Mouse (Mus musculus): ENCODE results near the gene Doc2b. TPM values are rescaled to one million over a fixed set of nuclear protein-coding genes. Genes with fewer than 3 reads are reported as not detected.

Doc2b gene
- total and polyA plus RNA-seq, 3 experiments, result not detected

DNA sequence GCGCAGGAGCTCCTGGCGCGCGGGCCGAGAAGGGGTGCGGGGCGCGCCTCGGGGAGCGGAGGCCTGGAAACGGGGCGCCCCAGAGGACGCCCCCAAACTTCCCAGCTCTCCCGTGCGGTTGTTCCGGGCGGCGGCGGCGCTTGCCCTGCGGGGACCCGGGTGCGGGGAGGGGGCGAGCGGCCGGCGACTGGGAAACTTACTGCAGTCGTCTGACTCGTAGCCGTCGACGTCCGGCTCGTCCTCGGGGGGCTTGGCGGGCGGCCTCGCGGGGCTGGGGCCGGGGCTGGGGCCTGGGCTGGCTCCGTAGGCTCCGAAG, 570 bp downstream of the Doc2b start:
- DNase-seq (ENCODE audit: low spot score) (no peak), ATAC-seq (ENCODE audit: extremely low read depth, insufficient number of reproducible peaks, low FRiP score, poor library complexity, severe bottlenecking) (no peak)
- Histone ChIP-seq H3K9me3 (replicated peaks) (peaks cover 10% of the 10 kb centered on the region), H3K27me3 (ENCODE audit: insufficient read depth, low read length) (peaks cover 5% of the 10 kb centered on the region; the same call in 1 of the 2 replicates), H3K4me3 (ENCODE audit: low read depth, low read length) (no peak overlapping the region), H3K36me3 (replicated peaks) (no peaks in the 10 kb centered on the region), H3K4me1 (ENCODE audit: insufficient read depth, low read depth, low read length) (no peaks in the 10 kb centered on the region)
- TF ChIP-seq TAL1 (conservative IDR thresholded peaks at IDR 0.05; ENCODE audit: low read depth, low read length), result no peak

DNA sequence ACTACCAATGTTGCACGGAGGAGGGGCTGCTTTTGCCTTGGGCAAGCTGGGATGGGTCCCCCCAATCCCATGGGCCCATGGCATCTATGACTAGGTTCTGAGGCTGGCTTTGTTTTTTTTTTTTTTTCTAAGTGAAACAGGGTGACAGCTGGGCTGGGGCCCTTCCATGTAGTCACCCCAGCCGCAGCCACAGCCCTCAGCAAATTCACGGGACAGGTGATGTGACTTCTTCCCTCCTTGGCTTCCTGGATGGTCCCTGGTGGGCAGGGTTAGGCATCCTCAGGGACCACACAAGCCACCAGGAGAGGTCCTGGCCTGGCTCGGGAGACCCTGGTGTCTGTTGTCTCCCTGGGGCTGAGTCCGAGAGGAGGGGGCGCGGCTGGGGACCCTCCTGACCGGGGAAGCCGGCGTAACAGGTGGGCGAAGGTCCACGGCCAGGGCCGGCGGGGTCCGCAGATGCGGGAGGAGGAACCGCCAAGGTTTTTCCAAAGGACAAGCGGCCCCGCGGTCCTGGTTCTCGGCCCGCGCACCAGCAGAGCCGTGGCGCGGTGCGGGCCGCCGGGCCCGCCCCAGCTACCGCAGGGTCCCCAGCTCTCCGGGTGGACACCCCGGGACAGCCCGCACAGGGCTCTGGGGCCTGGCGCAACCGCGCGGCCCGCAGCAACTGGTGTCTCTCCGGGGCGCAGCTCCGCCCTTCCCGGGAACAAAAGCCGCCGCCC, 1.1 kb downstream of the Doc2b start:
- DNase-seq (ENCODE audit: low spot score), result no peak

DNA sequence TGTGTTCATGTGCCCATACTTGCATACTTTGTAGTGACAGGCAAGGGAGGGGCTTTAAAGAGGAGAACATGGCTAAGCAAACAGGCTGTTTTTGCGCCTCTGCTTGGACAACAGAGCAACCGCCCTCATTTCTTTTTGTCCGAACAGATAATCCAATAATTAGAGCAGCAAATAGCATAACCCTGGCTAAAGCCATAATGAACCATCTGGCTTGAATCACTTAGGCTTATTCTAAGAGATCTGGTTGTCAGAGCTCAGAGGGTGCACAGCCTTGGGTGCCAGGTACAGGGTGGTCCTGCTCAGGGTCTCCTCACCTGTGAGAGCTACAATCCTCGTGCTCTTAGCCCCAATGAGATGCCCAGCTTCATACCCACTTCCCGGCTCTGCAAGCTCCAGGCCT, 2.5 kb downstream of the Doc2b start:
- Histone ChIP-seq H3K4me3 (ENCODE audit: low read depth, low read length) (no peak overlapping the region), H3K27me3 (ENCODE audit: insufficient read depth, low read length) (peaks cover 12% of the 10 kb centered on the region), H3K4me1 (ENCODE audit: insufficient read depth, low read depth, low read length) (no peaks in the 10 kb centered on the region), H3K36me3 (replicated peaks) (no peaks in the 10 kb centered on the region), H3K9me3 (replicated peaks) (peaks cover 10% of the 10 kb centered on the region)
- DNase-seq (ENCODE audit: low spot score) (no peak), ATAC-seq (ENCODE audit: extremely low read depth, insufficient number of reproducible peaks, low FRiP score, poor library complexity, severe bottlenecking) (no peak)
- TF ChIP-seq POLR2AphosphoS5 (IDR thresholded peaks at IDR 0.05; ENCODE audit: insufficient replicate concordance, low read depth, low read length), result no peak
- no peak for TF ChIP-seq TAL1 (conservative IDR thresholded peaks at IDR 0.05; ENCODE audit: low read depth, low read length)
- no peak for TF ChIP-seq GATA2 (IDR thresholded peaks at IDR 0.05; ENCODE audit: borderline replicate concordance, low read depth, low read length)
- no peak for TF ChIP-seq CTCF (IDR thresholded peaks at IDR 0.05; ENCODE audit: low read depth, low read length)
- no peak for TF ChIP-seq GATA1 (IDR thresholded peaks at IDR 0.05; ENCODE audit: borderline replicate concordance, low read length)

More for the DNA sequence above, 1.1 kb downstream of the Doc2b start:
- Histone ChIP-seq H3K4me1 (ENCODE audit: insufficient read depth, low read depth, low read length) (no peaks in the 10 kb centered on the region), H3K27me3 (ENCODE audit: insufficient read depth, low read length) (peaks cover 8% of the 10 kb centered on the region), H3K36me3 (replicated peaks) (no peaks in the 10 kb centered on the region), H3K9me3 (replicated peaks) (peaks cover 10% of the 10 kb centered on the region), H3K4me3 (ENCODE audit: low read depth, low read length) (no peak overlapping the region)
- TF ChIP-seq POLR2AphosphoS5 (IDR thresholded peaks at IDR 0.05; ENCODE audit: insufficient replicate concordance, low read depth, low read length) (no peak), GATA1 (IDR thresholded peaks at IDR 0.05; ENCODE audit: borderline replicate concordance, low read length) (no peak), TAL1 (conservative IDR thresholded peaks at IDR 0.05; ENCODE audit: low read depth, low read length) (no peak), CTCF (IDR thresholded peaks at IDR 0.05; ENCODE audit: low read depth, low read length) (no peak), GATA2 (IDR thresholded peaks at IDR 0.05; ENCODE audit: borderline replicate concordance, low read depth, low read length) (no peak)
- no peak for ATAC-seq (ENCODE audit: extremely low read depth, insufficient number of reproducible peaks, low FRiP score, poor library complexity, severe bottlenecking)

DNA sequence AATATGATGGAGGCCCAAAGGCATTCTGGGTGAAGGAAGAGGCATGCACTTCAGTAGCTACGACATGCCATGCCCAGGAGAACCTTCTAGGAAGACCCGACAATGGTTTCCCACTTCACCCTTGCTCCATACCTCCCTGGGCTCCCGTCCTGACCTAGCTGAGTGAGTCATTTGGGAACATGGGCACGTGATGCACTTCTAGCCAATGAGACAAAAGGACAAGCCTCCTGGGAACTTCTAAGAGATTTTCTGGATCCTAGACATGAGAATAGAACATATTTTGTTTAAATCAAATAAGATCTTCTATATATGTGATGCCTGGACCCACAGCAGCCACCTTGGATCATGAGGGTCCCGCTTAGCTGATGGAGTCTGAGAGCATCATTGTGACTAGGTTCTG, 3.3 kb downstream of the Doc2b start:
- Histone ChIP-seq H3K4me1 (ENCODE audit: insufficient read depth, low read depth, low read length) (no peaks in the 10 kb centered on the region), H3K9me3 (replicated peaks) (peaks cover 10% of the 10 kb centered on the region), H3K4me3 (ENCODE audit: low read depth, low read length) (no peak overlapping the region), H3K27me3 (ENCODE audit: insufficient read depth, low read length) (peaks cover 12% of the 10 kb centered on the region), H3K36me3 (replicated peaks) (no peaks in the 10 kb centered on the region)
- TF ChIP-seq CTCF (IDR thresholded peaks at IDR 0.05; ENCODE audit: low read depth, low read length), result no peak
- no peak for TF ChIP-seq POLR2AphosphoS5 (IDR thresholded peaks at IDR 0.05; ENCODE audit: insufficient replicate concordance, low read depth, low read length)
- TF ChIP-seq GATA1 (IDR thresholded peaks at IDR 0.05; ENCODE audit: borderline replicate concordance, low read length), result no peak
- no peak for TF ChIP-seq GATA2 (IDR thresholded peaks at IDR 0.05; ENCODE audit: borderline replicate concordance, low read depth, low read length)
- no peak for TF ChIP-seq TAL1 (conservative IDR thresholded peaks at IDR 0.05; ENCODE audit: low read depth, low read length)
- ATAC-seq (ENCODE audit: extremely low read depth, insufficient number of reproducible peaks, low FRiP score, poor library complexity, severe bottlenecking) (no peak), DNase-seq (ENCODE audit: low spot score) (no peak)

DNA sequence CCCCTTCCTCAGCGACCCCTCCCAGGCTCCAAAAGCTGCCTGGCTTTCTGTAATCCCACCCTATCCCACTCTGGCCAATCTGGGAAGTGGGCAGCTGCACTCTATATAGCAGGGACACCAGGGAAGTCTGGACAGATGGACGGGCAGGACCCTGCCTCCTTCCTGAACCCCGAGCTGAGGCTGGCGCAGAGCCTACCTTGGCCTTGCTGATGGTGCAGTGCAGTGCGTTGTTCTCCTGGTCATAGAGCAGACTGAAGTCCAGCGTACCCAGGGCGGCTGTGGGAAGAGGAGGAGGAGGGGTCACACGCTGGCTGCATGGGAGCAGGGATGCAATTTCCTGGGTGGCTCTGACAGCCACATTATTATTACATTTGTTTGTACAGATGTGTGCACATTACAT, 10.0 kb downstream of the Doc2b start:
- Histone ChIP-seq H3K4me3 (ENCODE audit: low read depth, low read length) (no peak overlapping the region), H3K27me3 (ENCODE audit: insufficient read depth, low read length) (peaks cover 27% of the 10 kb centered on the region), H3K4me1 (ENCODE audit: insufficient read depth, low read depth, low read length) (no peaks in the 10 kb centered on the region), H3K36me3 (replicated peaks) (no peaks in the 10 kb centered on the region), H3K9me3 (replicated peaks) (no peaks in the 10 kb centered on the region)
- DNase-seq (ENCODE audit: low spot score) (no peak), ATAC-seq (ENCODE audit: extremely low read depth, insufficient number of reproducible peaks, low FRiP score, poor library complexity, severe bottlenecking) (no peak)
- no peak for TF ChIP-seq GATA2 (IDR thresholded peaks at IDR 0.05; ENCODE audit: borderline replicate concordance, low read depth, low read length)
- TF ChIP-seq CTCF (IDR thresholded peaks at IDR 0.05; ENCODE audit: low read depth, low read length), result no peak
- no peak for TF ChIP-seq TAL1 (conservative IDR thresholded peaks at IDR 0.05; ENCODE audit: low read depth, low read length)
- TF ChIP-seq POLR2AphosphoS5 (IDR thresholded peaks at IDR 0.05; ENCODE audit: insufficient replicate concordance, low read depth, low read length), result no peak
- no peak for TF ChIP-seq GATA1 (IDR thresholded peaks at IDR 0.05; ENCODE audit: borderline replicate concordance, low read length)

DNA sequence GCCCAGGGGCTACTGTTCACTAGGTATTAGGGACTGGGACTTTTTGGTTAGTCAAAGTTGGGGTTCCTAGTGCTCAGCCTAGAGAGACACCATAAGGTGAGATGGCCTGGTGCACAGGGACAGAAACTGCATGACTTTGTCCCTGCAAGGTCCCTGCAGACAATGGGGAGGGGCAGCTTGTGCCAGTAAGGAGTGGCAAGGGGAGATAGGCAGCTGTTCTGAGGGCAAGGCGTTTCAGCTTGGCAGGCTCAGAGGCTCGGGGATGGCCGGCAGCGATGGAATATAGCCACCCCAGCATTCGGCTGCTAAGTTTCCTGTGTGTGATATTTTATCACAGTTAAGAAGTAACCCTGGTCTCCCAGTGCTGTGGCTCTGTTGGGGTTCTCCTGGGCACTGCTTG, 12.1 kb downstream of the Doc2b start:
- Histone ChIP-seq H3K4me1 (ENCODE audit: insufficient read depth, low read depth, low read length) (no peaks in the 10 kb centered on the region), H3K36me3 (replicated peaks) (no peaks in the 10 kb centered on the region), H3K4me3 (ENCODE audit: low read depth, low read length) (no peak overlapping the region), H3K27me3 (ENCODE audit: insufficient read depth, low read length) (peaks cover 28% of the 10 kb centered on the region), H3K9me3 (replicated peaks) (no peaks in the 10 kb centered on the region)
- ATAC-seq (ENCODE audit: extremely low read depth, insufficient number of reproducible peaks, low FRiP score, poor library complexity, severe bottlenecking), result no peak
- no peak for DNase-seq (ENCODE audit: low spot score)
- TF ChIP-seq GATA1 (IDR thresholded peaks at IDR 0.05; ENCODE audit: borderline replicate concordance, low read length) (no peak), POLR2AphosphoS5 (IDR thresholded peaks at IDR 0.05; ENCODE audit: insufficient replicate concordance, low read depth, low read length) (no peak), GATA2 (IDR thresholded peaks at IDR 0.05; ENCODE audit: borderline replicate concordance, low read depth, low read length) (no peak), TAL1 (conservative IDR thresholded peaks at IDR 0.05; ENCODE audit: low read depth, low read length) (no peak), CTCF (IDR thresholded peaks at IDR 0.05; ENCODE audit: low read depth, low read length) (no peak)

All from G1E (cell line).